Mouse (Mus musculus) limb, embryonic 12.5 days (tissue): Measurements from ENCODE around the gene Rsf1. TPM values are rescaled to one million over a fixed set of nuclear protein-coding genes. Genes with fewer than 3 reads are reported as not detected.

Experiments used
- ATAC-seq: fragments of 200-750 bp; cut with Nextera tagmentation; 2 replicates; pipeline ENCODE4 v1.8.0; 2017; ENCODE audit warnings: low read depth, moderate TSS enrichment; ENCODE audit not compliant: insufficient number of reproducible peaks, insufficient read depth, low FRiP score, low TSS enrichment
- H3K27ac ChIP-seq: fragments of 300-500 bp; sonication (generic); 2 replicates; pipeline ENCODE4 v1.5.1; 2016; ENCODE audit warnings: mild to moderate bottlenecking, moderate library complexity
- H3K27me3 ChIP-seq: fragments of 300-500 bp; sonication (generic); 2 replicates; pipeline ENCODE4 v1.6.1; 2016; ENCODE audit warnings: mild to moderate bottlenecking, moderate library complexity
- H3K36me3 ChIP-seq: fragments of 300-500 bp; sonication (generic); 2 replicates; pipeline ENCODE4 v1.6.1; 2016; ENCODE audit warnings: mild to moderate bottlenecking, moderate library complexity
- H3K4me1 ChIP-seq: fragments of 300-500 bp; sonication (generic); replicated peaks from 2 replicates; pipeline ENCODE4 v1.6.1; 2016
- H3K4me2 ChIP-seq: fragments of 300-500 bp; sonication (generic); 2 replicates; pipeline ENCODE4 v1.6.1; 2016; ENCODE audit warnings: mild to moderate bottlenecking, moderate library complexity
- H3K4me3 ChIP-seq: fragments of 300-500 bp; sonication (generic); replicated peaks from 2 replicates; pipeline ENCODE4 v1.5.1; 2016; ENCODE audit warnings: mild to moderate bottlenecking
- H3K9ac ChIP-seq: fragments of 300-500 bp; sonication (generic); replicated peaks from 2 replicates; pipeline ENCODE4 v1.6.1; 2016; ENCODE audit warnings: mild to moderate bottlenecking, moderate library complexity
- H3K9me3 ChIP-seq: fragments of 300-500 bp; sonication (generic); 2 replicates; pipeline ENCODE4 v1.6.1; 2016; ENCODE audit warnings: mild to moderate bottlenecking, moderate library complexity
- WGBS: fragments of 180-500 bp; shearing (Covaris S2); methylation state at CpG from one replicate; pipeline ENCODE4 v1.1.7; 2016; 5-methylcytosine and 5-hydroxymethylcytosine counted together
- polyA plus RNA-seq: library from polyadenylated mRNA; unstranded; fragments of >200 nt; fragmentation: Nextera tagmentation; extraction: Ambion mirVana; gene quantifications from 2 replicates; pipeline ENCODE4 v1.2.1, GENCODE M21; 2016

Gene Rsf1
- 33.6 and 34.3 TPM in 2 replicates for polyA plus RNA-seq

GRCm38 (mm10) chr7:97579067-97579975 is at the start of gene Rsf1, which contains the start of gene Aamdc:
TSS of gene Rsf1 (plus strand) at chr7:97579889.
TSS of gene Aamdc (minus strand) at chr7:97579497.
- Histone ChIP-seq H3K4me2 (peak within 1 kb of the TSS; percentile 78), H3K36me3 (peaks cover 10% of the 10 kb centered on the region; the same call in 1 of the 2 replicates), H3K4me1 (peaks cover 10% of the 10 kb centered on the region), H3K9me3 (no peaks in the 10 kb centered on the region), H3K4me3 (peak within 1 kb of the TSS; percentile 99), H3K27me3 (no peaks in the 10 kb centered on the region), H3K9ac (peak within 1 kb of the TSS; percentile 100), H3K27ac (peak within 1 kb of the TSS; percentile 99)
- under 1% methylated on average over 65 of the region's 68 CpGs for WGBS
- peak; percentile 95 for ATAC-seq

- Histone ChIP-seq H3K36me3 (peaks cover 97% of the 10 kb centered on the region), H3K4me1 (no peaks in the 10 kb centered on the region), H3K9me3 (peaks cover 6% of the 10 kb centered on the region; the same call in 1 of the 2 replicates), H3K27me3 (no peaks in the 10 kb centered on the region), H3K4me2 (no peak overlapping the region), H3K27ac (no peak overlapping the region), H3K9ac (no peak overlapping the region), H3K4me3 (no peak overlapping the region)
- 92% methylated on average over 5 of the region's 5 CpGs for WGBS
- no peak for ATAC-seq
These were observed 44.2 kb upstream of the Rsf1 start for GRCm38 (mm10) chr7:97535531-97535930.

- Histone ChIP-seq H3K9ac (no peak overlapping the region), H3K4me2 (no peak overlapping the region), H3K4me3 (no peak overlapping the region), H3K36me3 (peaks cover 97% of the 10 kb centered on the region), H3K9me3 (no peaks in the 10 kb centered on the region), H3K27me3 (no peaks in the 10 kb centered on the region), H3K27ac (no peak overlapping the region), H3K4me1 (no peaks in the 10 kb centered on the region)
- 92% methylated on average over 5 of the region's 5 CpGs for WGBS
- no peak for ATAC-seq
These were observed 43.1 kb upstream of the Rsf1 start for GRCm38 (mm10) chr7:97536571-97536970.

- no peak overlapping the region for H3K9ac ChIP-seq
- no peaks in the 10 kb centered on the region for H3K27me3 ChIP-seq
- no peak for ATAC-seq
- H3K27ac ChIP-seq, result no peak overlapping the region
- H3K4me3 ChIP-seq, result no peak overlapping the region
- H3K36me3 ChIP-seq, result peaks cover 30% of the 10 kb centered on the region
- no peak overlapping the region for H3K4me2 ChIP-seq
- 89% methylated on average over 2 of the region's 2 CpGs for WGBS
- 0 out of 2 replicates have a peak, but pooled peaks cover 2% of the 10 kb centered on the region for H3K4me1 ChIP-seq
- H3K9me3 ChIP-seq, result no peaks in the 10 kb centered on the region
These were observed 33.2 kb upstream of the Rsf1 start for GRCm38 (mm10) chr7:97546462-97546861.

GRCm38 (mm10) chr7:97549301-97549700 is 30.4 kb upstream of the Rsf1 start:
- no peak for ATAC-seq
- Histone ChIP-seq H3K27ac (no peak overlapping the region), H3K27me3 (no peaks in the 10 kb centered on the region), H3K9me3 (no peaks in the 10 kb centered on the region), H3K36me3 (peaks cover 4% of the 10 kb centered on the region; the same call in 1 of the 2 replicates), H3K4me3 (no peak overlapping the region), H3K9ac (no peak overlapping the region), H3K4me1 (0 out of 2 replicates have a peak, but pooled peaks cover 2% of the 10 kb centered on the region), H3K4me2 (no peak overlapping the region)
- 95% methylated on average over 10 of the region's 10 CpGs for WGBS

- Histone ChIP-seq H3K27ac (no peak overlapping the region), H3K9me3 (no peaks in the 10 kb centered on the region), H3K4me1 (0 out of 2 replicates have a peak, but pooled peaks cover 2% of the 10 kb centered on the region), H3K4me2 (no peak overlapping the region), H3K36me3 (peaks cover 4% of the 10 kb centered on the region; the same call in 1 of the 2 replicates), H3K4me3 (no peak overlapping the region), H3K9ac (no peak overlapping the region), H3K27me3 (no peaks in the 10 kb centered on the region)
- 85% methylated on average over 9 of the region's 9 CpGs for WGBS
- ATAC-seq, result 0 out of 2 replicates have a peak, but pooled peaks have one; percentile 20
These were observed 29.0 kb upstream of the Rsf1 start for GRCm38 (mm10) chr7:97550673-97551072.

GRCm38 (mm10) chr7:97563576-97563975 is 16.1 kb upstream of the Rsf1 start:
- Histone ChIP-seq H3K9me3 (no peaks in the 10 kb centered on the region), H3K27ac (no peak overlapping the region), H3K27me3 (no peaks in the 10 kb centered on the region), H3K36me3 (0 out of 2 replicates have a peak, but pooled peaks cover 9% of the 10 kb centered on the region), H3K9ac (no peak overlapping the region), H3K4me3 (no peak overlapping the region), H3K4me2 (no peak overlapping the region), H3K4me1 (peaks cover 13% of the 10 kb centered on the region)
- WGBS, result 86% methylated on average over 2 of the region's 2 CpGs
- no peak for ATAC-seq

GRCm38 (mm10) chr7:97569372-97569771 is 10.3 kb upstream of the Rsf1 start:
- peaks cover 9% of the 10 kb centered on the region; the same call in 1 of the 2 replicates for H3K36me3 ChIP-seq
- H3K27ac ChIP-seq, result no peak overlapping the region
- no peaks in the 10 kb centered on the region for H3K9me3 ChIP-seq
- no peak overlapping the region for H3K9ac ChIP-seq
- H3K4me3 ChIP-seq, result no peak overlapping the region
- H3K4me2 ChIP-seq, result no peak overlapping the region
- ATAC-seq, result no peak
- WGBS, result 79% methylated on average over 4 of the region's 4 CpGs
- no peaks in the 10 kb centered on the region for H3K27me3 ChIP-seq
- no peaks in the 10 kb centered on the region for H3K4me1 ChIP-seq

- Histone ChIP-seq H3K9ac (no peak overlapping the region), H3K4me1 (no peaks in the 10 kb centered on the region), H3K4me3 (no peak overlapping the region), H3K36me3 (peaks cover 15% of the 10 kb centered on the region; the same call in 1 of the 2 replicates), H3K27ac (no peak overlapping the region), H3K4me2 (no peak overlapping the region), H3K27me3 (no peaks in the 10 kb centered on the region), H3K9me3 (no peaks in the 10 kb centered on the region)
- 78% methylated on average over 1 of the region's 1 CpGs for WGBS
- ATAC-seq, result no peak
These were observed 9.3 kb upstream of the Rsf1 start for GRCm38 (mm10) chr7:97570389-97570788.

GRCm38 (mm10) chr7:97578361-97579066 is 1.2 kb upstream of the Rsf1 start:
- Histone ChIP-seq H3K36me3 (peaks cover 15% of the 10 kb centered on the region; the same call in 1 of the 2 replicates), H3K27me3 (no peaks in the 10 kb centered on the region), H3K27ac (peak overlapping the region; percentile 99), H3K4me2 (peak overlapping the region; percentile 78), H3K9ac (peak overlapping the region; percentile 100), H3K4me1 (peaks cover 10% of the 10 kb centered on the region), H3K9me3 (no peaks in the 10 kb centered on the region), H3K4me3 (peak overlapping the region; percentile 99)
- peak; percentile 5; the same call in 1 of the 2 replicates for ATAC-seq
- WGBS, result 26% methylated on average over 8 of the region's 8 CpGs
